Mouse (Mus musculus): ENCODE measurements around the gene Atp13a2. TPM values are rescaled to one million over a fixed set of nuclear protein-coding genes. Genes with fewer than 3 reads are reported as not detected.

Atp13a2 gene
- polyA plus RNA-seq, 1 experiment from 2014 or later, result 42.7 TPM

GRCm38 (mm10) chr4:141048810-141049475, 62.3 kb downstream of the Atp13a2 start:
- H3K4me1 ChIP-seq (replicated peaks; ENCODE audit: control insufficient read depth, insufficient read depth, low read length), result peaks cover 10% of the 10 kb centered on the region
- H3K4me2 ChIP-seq, result no peak overlapping the region
- no peaks in the 10 kb centered on the region for H3K9me3 ChIP-seq (ENCODE audit: control insufficient read depth, low read length)
- H3K9ac ChIP-seq (ENCODE audit: low read depth, low read length), result no peak overlapping the region
- no peak overlapping the region for H3K4me3 ChIP-seq (ENCODE audit: low read depth, low read length)
- DNase-seq (ENCODE audit: low spot score), result no peak
- no peak for ATAC-seq (replicated peaks; ENCODE audit: low FRiP score)
- no peak overlapping the region for H3K27ac ChIP-seq (ENCODE audit: low read depth, low read length)
- WGBS, result 87% methylated on average over 17 of the region's 17 CpGs
- H3K27me3 ChIP-seq (replicated peaks; ENCODE audit: control insufficient read depth, insufficient read depth, low read length), result no peaks in the 10 kb centered on the region
- no peaks in the 10 kb centered on the region for H3K36me3 ChIP-seq (ENCODE audit: control insufficient read depth, insufficient read depth, low read length)

DNA sequence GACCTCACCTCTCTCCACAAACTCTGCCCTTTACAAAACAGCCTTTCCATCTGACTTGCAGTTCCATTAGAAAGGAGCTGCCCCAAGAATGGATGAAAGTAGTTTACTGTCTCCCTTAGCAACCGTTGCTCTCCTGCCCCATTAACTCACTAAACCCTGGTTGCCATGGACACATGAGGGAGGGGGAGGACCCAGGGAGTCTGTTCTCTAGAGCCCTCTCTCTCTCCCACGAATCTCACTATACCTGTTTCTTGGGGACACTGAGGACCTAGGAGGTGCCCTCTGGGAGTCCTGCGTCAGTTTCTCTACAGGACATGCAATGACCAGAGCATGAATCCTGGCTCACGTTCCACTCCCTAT, 62.8 kb downstream of the Atp13a2 start:
- Histone ChIP-seq H3K4me2 (no peak overlapping the region), H3K4me3 (ENCODE audit: low read depth, low read length) (no peak overlapping the region), H3K36me3 (ENCODE audit: control insufficient read depth, insufficient read depth, low read length) (no peaks in the 10 kb centered on the region), H3K27me3 (replicated peaks; ENCODE audit: control insufficient read depth, insufficient read depth, low read length) (no peaks in the 10 kb centered on the region), H3K9me3 (ENCODE audit: control insufficient read depth, low read length) (no peaks in the 10 kb centered on the region), H3K27ac (ENCODE audit: low read depth, low read length) (no peak overlapping the region), H3K9ac (ENCODE audit: low read depth, low read length) (no peak overlapping the region), H3K4me1 (replicated peaks; ENCODE audit: control insufficient read depth, insufficient read depth, low read length) (peaks cover 11% of the 10 kb centered on the region)
- WGBS, result 58% methylated on average over 4 of the region's 4 CpGs
- DNase-seq (ENCODE audit: low spot score) (no peak), ATAC-seq (replicated peaks; ENCODE audit: low FRiP score) (no peak)

- Histone ChIP-seq H3K4me1 (replicated peaks; ENCODE audit: control insufficient read depth, insufficient read depth, low read length) (peaks cover 7% of the 10 kb centered on the region; the same call in 1 of the 2 replicates), H3K9ac (ENCODE audit: low read depth, low read length) (no peak overlapping the region), H3K27me3 (replicated peaks; ENCODE audit: control insufficient read depth, insufficient read depth, low read length) (no peaks in the 10 kb centered on the region), H3K4me2 (no peak overlapping the region), H3K27ac (ENCODE audit: low read depth, low read length) (no peak overlapping the region), H3K9me3 (ENCODE audit: control insufficient read depth, low read length) (no peaks in the 10 kb centered on the region), H3K4me3 (ENCODE audit: low read depth, low read length) (no peak overlapping the region), H3K36me3 (ENCODE audit: control insufficient read depth, insufficient read depth, low read length) (no peaks in the 10 kb centered on the region)
- DNase-seq (ENCODE audit: low spot score), result no peak
- WGBS, result 87% methylated on average over 12 of the region's 12 CpGs
- ATAC-seq (replicated peaks; ENCODE audit: low FRiP score), result no peak
Observed at GRCm38 (mm10) chr4:141052442-141052841, 65.8 kb downstream of the Atp13a2 start.

DNA sequence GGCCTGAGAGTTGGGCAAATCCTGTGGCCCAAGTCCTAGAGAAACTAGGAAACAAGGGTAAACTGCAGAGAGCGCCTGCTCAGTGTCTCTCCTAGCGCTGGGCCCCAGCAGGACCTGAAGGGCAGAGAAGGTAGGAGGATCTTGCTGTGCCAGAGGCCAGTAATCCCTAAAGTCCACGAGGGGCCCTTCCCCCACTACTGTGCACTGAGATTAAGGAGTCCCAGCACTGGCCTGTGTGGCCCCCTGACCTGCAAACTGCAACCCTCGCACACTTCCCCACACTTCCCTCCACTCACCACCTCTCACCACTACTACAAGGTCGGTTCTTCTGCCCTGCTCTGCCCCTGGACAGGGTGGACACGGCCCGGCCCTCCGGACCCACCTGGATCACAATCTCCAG, 66.5 kb downstream of the Atp13a2 start:
- DNase-seq (ENCODE audit: low spot score) (no peak), ATAC-seq (replicated peaks; ENCODE audit: low FRiP score) (no peak)
- no peak overlapping the region for H3K4me3 ChIP-seq (ENCODE audit: low read depth, low read length)
- peaks cover 7% of the 10 kb centered on the region; the same call in 1 of the 2 replicates for H3K4me1 ChIP-seq (replicated peaks; ENCODE audit: control insufficient read depth, insufficient read depth, low read length)
- H3K36me3 ChIP-seq (ENCODE audit: control insufficient read depth, insufficient read depth, low read length), result no peaks in the 10 kb centered on the region
- no peak overlapping the region for H3K27ac ChIP-seq (ENCODE audit: low read depth, low read length)
- H3K27me3 ChIP-seq (replicated peaks; ENCODE audit: control insufficient read depth, insufficient read depth, low read length), result no peaks in the 10 kb centered on the region
- 56% methylated on average over 8 of the region's 8 CpGs for WGBS
- H3K9ac ChIP-seq (ENCODE audit: low read depth, low read length), result no peak overlapping the region
- no peak overlapping the region for H3K4me2 ChIP-seq
- no peaks in the 10 kb centered on the region for H3K9me3 ChIP-seq (ENCODE audit: control insufficient read depth, low read length)

DNA sequence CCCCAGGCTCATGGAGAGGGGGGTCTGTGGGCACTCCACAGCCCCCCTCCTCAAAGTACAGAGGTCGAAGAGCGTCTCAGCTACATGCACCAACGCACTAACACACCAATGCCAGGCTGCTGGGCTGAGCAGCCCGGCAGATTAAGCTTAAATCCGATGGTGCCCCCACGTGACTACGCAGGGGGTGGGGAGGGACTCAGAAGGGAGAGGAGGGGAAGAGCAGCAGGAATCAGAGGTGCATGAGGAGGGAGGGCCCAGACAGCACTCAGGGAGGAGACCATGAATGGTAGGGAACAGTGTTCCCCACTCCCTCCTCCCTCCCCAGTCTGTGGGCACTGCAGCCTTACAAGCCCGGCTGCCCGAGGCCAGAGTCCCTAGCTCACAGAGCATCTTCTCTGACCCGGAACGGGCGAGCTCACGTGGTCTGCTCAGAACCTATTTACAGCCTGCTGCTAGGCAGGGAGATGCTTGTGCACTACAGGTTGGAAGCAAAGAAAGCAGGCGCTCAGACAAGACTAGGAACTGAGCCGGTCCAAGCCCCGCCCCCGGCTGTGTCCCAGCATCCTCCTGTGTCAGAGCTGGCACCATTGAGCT, 67.0 kb downstream of the Atp13a2 start:
- Histone ChIP-seq H3K27me3 (replicated peaks; ENCODE audit: control insufficient read depth, insufficient read depth, low read length) (no peaks in the 10 kb centered on the region), H3K36me3 (ENCODE audit: control insufficient read depth, insufficient read depth, low read length) (no peaks in the 10 kb centered on the region), H3K4me2 (no peak overlapping the region), H3K9me3 (ENCODE audit: control insufficient read depth, low read length) (no peaks in the 10 kb centered on the region), H3K4me3 (ENCODE audit: low read depth, low read length) (no peak overlapping the region), H3K4me1 (replicated peaks; ENCODE audit: control insufficient read depth, insufficient read depth, low read length) (peaks cover 7% of the 10 kb centered on the region; the same call in 1 of the 2 replicates), H3K27ac (ENCODE audit: low read depth, low read length) (no peak overlapping the region), H3K9ac (ENCODE audit: low read depth, low read length) (no peak overlapping the region)
- WGBS, result 51% methylated on average over 17 of the region's 17 CpGs
- no peak for ATAC-seq (replicated peaks; ENCODE audit: low FRiP score)
- no peak for DNase-seq (ENCODE audit: low spot score)

Other genes starting within 250 kb of the Atp13a2 start
- not detected in 2 replicates for gene Padi6, start 244.2 kb upstream of the Atp13a2 start, polyA plus RNA-seq (2014; fragmentation: Nextera tagmentation; extraction: Ambion mirVana)
- gene Padi4, start 212.6 kb upstream of the Atp13a2 start, polyA plus RNA-seq (2014; fragmentation: Nextera tagmentation; extraction: Ambion mirVana), result 0.32 and 0.34 TPM in 2 replicates
- gene Padi3, start 176.2 kb upstream of the Atp13a2 start, polyA plus RNA-seq (2014; fragmentation: Nextera tagmentation; extraction: Ambion mirVana), result 0.56 and 0.96 TPM in 2 replicates
- 0.06 and 0.11 TPM in 2 replicates for gene Padi1, start 141.1 kb upstream of the Atp13a2 start, polyA plus RNA-seq (2014; fragmentation: Nextera tagmentation; extraction: Ambion mirVana)
- 2.4 and 2.8 TPM in 2 replicates for gene Padi2, start 80.5 kb upstream of the Atp13a2 start, polyA plus RNA-seq (2014; fragmentation: Nextera tagmentation; extraction: Ambion mirVana)
- 339 and 355 TPM in 2 replicates for gene Sdhb, start 25.7 kb upstream of the Atp13a2 start, polyA plus RNA-seq (2014; fragmentation: Nextera tagmentation; extraction: Ambion mirVana)
- gene Mfap2, start 23.5 kb downstream of the Atp13a2 start, polyA plus RNA-seq (2014; fragmentation: Nextera tagmentation; extraction: Ambion mirVana), result 107 and 128 TPM in 2 replicates
- 5.0 and 6.0 TPM in 2 replicates for gene Crocc, start 73.7 kb downstream of the Atp13a2 start, polyA plus RNA-seq (2014; fragmentation: Nextera tagmentation; extraction: Ambion mirVana)
- 178 and 180 TPM in 2 replicates for gene Necap2, start 91.5 kb downstream of the Atp13a2 start, polyA plus RNA-seq (2014; fragmentation: Nextera tagmentation; extraction: Ambion mirVana)
- gene Spata21, start 101.5 kb downstream of the Atp13a2 start, polyA plus RNA-seq (2014; fragmentation: Nextera tagmentation; extraction: Ambion mirVana), result 0.19 TPM in 1 of 2 replicates, not detected in the other
- 24.7 and 26.2 TPM in 2 replicates for gene Szrd1, start 152.9 kb downstream of the Atp13a2 start, polyA plus RNA-seq (2014; fragmentation: Nextera tagmentation; extraction: Ambion mirVana)
- 26.0 and 28.7 TPM in 2 replicates for gene Fbxo42, start 161.0 kb downstream of the Atp13a2 start, polyA plus RNA-seq (2014; fragmentation: Nextera tagmentation; extraction: Ambion mirVana)
- 4.5 and 4.6 TPM in 2 replicates for gene Rsg1, start 227.1 kb downstream of the Atp13a2 start, polyA plus RNA-seq (2014; fragmentation: Nextera tagmentation; extraction: Ambion mirVana)